Mouse (Mus musculus): ENCODE data around the gene Mcts2.

Gene Mcts2

GRCm38 (mm10) chr2:152726213-152726612, 39.4 kb downstream of the Mcts2 start:
- DNase-seq (ENCODE audit: low spot score in 2 of 2), result no peak

DNA sequence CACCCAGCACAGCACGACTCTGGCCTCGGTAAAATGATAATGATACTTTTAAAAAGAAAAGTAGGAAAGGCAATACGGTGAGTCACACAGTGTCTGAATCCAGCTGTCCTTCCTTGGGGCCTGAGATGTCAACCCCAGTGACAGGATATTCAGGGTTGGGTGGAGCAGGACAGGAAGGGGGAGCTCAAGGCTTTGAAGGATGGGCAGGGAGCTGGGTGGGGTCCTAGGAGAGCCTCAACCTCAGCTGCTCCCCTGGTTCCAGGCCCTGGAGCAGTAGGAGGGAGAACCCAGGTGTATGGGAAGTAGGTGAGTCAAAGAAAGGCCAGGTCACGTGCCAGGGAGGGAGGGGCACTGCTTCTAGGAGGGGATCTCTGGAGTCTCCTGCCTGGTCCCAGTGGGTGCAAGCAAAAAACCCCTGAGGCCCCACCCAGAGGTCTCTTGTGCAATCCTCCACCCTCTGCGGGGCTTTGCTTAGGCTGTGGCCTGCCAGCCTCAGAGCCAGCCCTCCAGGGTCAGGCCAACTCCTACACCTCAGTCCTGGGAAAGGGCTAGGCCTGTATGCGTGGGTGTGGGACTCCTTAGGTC, 40.0 kb downstream of the Mcts2 start:
- no peak for DNase-seq (ENCODE audit: low spot score in 2 of 2)

DNA sequence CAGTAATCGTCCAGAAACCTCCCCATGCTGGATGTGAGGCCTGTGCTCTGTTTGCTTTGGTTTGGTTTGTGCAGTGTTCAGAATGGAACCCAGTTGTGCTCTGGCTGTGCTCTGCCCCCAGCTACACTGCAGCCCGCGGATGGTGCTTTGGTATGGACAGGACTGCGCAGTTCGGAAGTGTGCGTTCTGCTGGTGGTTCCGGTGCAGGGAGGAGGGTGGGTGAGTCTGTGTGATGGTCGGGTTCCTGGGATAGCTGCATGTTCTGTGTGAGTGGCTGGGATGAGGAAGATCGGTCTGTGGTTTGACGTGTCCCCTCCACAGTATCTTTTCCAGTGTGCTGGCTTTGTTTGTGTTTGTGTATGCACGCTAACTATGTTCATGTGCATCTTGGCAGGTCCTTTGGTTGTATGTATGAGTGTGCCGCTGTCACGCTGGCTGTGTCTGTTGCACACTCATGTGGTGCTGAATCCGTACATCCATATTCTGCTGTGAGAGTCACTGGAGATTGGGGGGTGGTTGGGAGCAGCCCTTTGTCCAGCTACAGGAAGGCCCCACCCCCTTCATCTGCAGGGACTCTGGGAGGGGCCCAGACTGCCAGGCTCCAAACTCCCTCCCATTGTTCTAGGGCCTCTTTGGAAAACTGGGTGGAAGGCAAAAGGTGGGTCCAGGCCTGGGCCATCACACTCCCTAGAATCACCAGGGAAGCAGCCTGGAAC, 41.1 kb downstream of the Mcts2 start:
- no peak for DNase-seq (ENCODE audit: low spot score in 2 of 2)

DNA sequence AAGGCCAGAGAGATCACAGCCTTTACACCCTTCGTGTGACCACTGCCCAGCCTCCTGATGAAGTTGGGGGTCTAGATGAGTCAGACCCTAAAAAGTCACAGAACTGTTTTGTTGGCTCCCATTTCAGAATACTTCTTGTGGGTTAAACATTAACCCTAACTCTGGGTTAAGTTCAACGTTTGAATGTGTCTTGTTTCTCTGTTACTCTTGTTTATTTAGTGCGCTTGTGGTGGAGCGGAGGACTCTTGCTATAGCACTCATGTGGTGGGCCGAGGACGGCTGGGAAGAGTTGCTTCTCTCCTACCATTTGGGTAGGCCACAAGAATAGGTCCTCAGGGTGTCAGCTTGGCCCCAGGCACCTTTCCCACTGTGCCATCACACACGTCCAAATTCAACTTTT, 41.8 kb downstream of the Mcts2 start:
- no peak for DNase-seq (ENCODE audit: low spot score in 2 of 2)

GRCm38 (mm10) chr2:152729013-152729635, 42.3 kb downstream of the Mcts2 start:
- no peak for DNase-seq (ENCODE audit: low spot score in 2 of 2)

GRCm38 (mm10) chr2:152729636-152730020, 42.8 kb downstream of the Mcts2 start:
- peak in 1 of 2 experiments; percentile 25 for DNase-seq (ENCODE audit: low spot score in 2 of 2)

DNA sequence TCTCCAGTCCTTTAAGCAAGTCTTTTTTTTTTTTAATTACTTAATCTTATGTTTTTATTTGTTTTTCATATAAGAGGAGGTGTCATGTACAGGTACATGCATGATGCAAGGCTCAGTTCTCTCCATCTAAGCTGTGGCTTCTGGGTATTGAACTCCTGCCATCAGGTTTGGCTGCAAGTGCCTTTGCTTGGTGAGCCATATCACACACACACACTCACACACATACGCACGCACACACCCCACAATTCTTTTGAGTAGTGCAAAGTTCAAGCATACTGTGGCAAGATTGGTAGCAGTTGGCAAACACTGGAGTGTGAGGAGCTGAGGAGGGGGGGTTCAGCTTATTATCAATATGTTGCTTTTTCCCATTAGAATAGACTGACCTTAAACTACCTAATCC, 46.4 kb downstream of the Mcts2 start:
- no peak for DNase-seq (ENCODE audit: low spot score in 2 of 2)

- DNase-seq (ENCODE audit: low spot score in 2 of 2), result no peak
Measured at GRCm38 (mm10) chr2:152734501-152734900, 47.7 kb downstream of the Mcts2 start.

GRCm38 (mm10) chr2:152734984-152735383, 48.1 kb downstream of the Mcts2 start:
- peak; percentile 97 for DNase-seq (ENCODE audit: low spot score in 2 of 2)

DNA sequence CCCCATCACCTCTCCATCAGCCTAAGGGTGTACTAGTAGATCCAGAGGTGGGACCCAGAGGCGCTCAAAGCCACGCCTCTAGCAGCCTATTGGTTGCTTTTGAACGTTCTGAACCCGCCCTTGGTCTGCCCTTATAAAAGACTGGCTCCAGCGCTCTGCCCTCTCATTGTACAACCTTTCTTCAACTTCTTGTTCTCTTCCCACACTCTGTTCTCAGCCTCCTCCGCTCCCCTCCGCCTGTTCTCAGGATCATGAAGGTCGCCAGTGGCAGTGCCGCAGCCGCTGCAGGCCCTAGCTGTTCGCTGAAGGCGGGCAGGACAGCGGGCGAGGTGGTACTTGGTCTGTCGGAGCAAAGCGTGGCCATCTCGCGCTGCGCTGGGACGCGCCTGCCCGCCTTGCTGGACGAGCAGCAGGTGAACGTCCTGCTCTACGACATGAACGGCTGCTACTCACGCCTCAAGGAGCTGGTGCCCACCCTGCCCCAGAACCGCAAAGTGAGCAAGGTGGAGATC, 49.3 kb downstream of the Mcts2 start, which contains the start of gene Id1:
Id1 (plus strand) TSS at position 162 of the 512 bp plus-strand sequence.
- peak; percentile 76 to 81 for DNase-seq (ENCODE audit: low spot score in 2 of 2)

GRCm38 (mm10) chr2:152736748-152737147, 49.9 kb downstream of the Mcts2 start:
- peak in 1 of 2 experiments; percentile 37 for DNase-seq (ENCODE audit: low spot score in 2 of 2)
